In genomic region chr11:117038282-117039106, GRCm38 (mm10) we compare ENCODE assay signal across 11 mouse cellular contexts.
DNase-seq lines count a peak whose midpoint lies in the region; ATAC-seq and TF ChIP-seq lines count a peak whose summit lies in the region.
"Had no signal": no experiment of that assay in that cellular context is flagged by ENCODE, and none has a peak within 500 bp of the region (broad histone marks: within the 10 kb centered on the region; RNA-seq: fewer than 3 reads in every experiment).

No protein-coding gene starts in this region.

- no peaks in the 10 kb centered on the region for H3K9me3 ChIP-seq in heart, embryonic 13.5 days
- H3K9me3 ChIP-seq in ES-E14 (ENCODE audit: control insufficient read depth, insufficient read depth, low read depth, low read length): no peaks in the 10 kb centered on the region
- H3K9me3 ChIP-seq in hindbrain, embryonic 15.5 days: no peaks in the 10 kb centered on the region
- H3K9me3 ChIP-seq: liver, embryonic 15.5 days had no signal

- no peak for DNase-seq in heart, adult 8-10 months (ENCODE audit: low spot score)
- DNase-seq in ES-E14 (ENCODE audit: low read depth, low spot score): peak; percentile 96
- peak; percentile 62 for DNase-seq in lung, postnatal 36 days
- no peak for DNase-seq in left cerebral cortex, postnatal 36 days (ENCODE audit: low spot score in 2 of 2)
- no peak for DNase-seq in B cell, adult 2 months
- no peak for DNase-seq in cerebellum, adult 9-10 months
- DNase-seq: spleen, adult 18-20 months had no signal

- peak overlapping the region; percentile 39; the same call in 1 of the 2 replicates for H3K4me2 ChIP-seq in heart, embryonic 13.5 days
- 0 out of 2 replicates have a peak overlapping the region, but pooled peaks have one; percentile 17 for H3K4me2 ChIP-seq in hindbrain, embryonic 15.5 days
- H3K4me2 ChIP-seq: liver, embryonic 15.5 days had no signal

- WGBS in heart, embryonic 13.5 days: 41% methylated on average over 20 of the region's 20 CpGs
- WGBS in hindbrain, embryonic 15.5 days: 31% methylated on average over 20 of the region's 20 CpGs

- no peaks in the 10 kb centered on the region for H3K4me1 ChIP-seq in heart, embryonic 13.5 days
- peaks cover 0 to 2% of the 10 kb centered on the region in 2 experiments; a peak in 1 of 4 replicates for H3K4me1 ChIP-seq in ES-E14 (ENCODE audit: control insufficient read depth in 2 of 2, insufficient read depth in 2 of 2, low read length in 2 of 2, poor library complexity in 1 of 2)
- peaks cover 34% of the 10 kb centered on the region for H3K4me1 ChIP-seq in hindbrain, embryonic 15.5 days (replicated peaks)
- H3K4me1 ChIP-seq: liver, embryonic 15.5 days had no signal

- ATAC-seq in heart, embryonic 13.5 days (ENCODE audit: extremely low read depth, insufficient number of reproducible peaks, low FRiP score, low TSS enrichment): no peak
- ATAC-seq in hindbrain, embryonic 15.5 days (ENCODE audit: low FRiP score, low read depth): no peak

- no peak overlapping the region; the same call in 1 of the 2 replicates for H3K9ac ChIP-seq in heart, embryonic 13.5 days
- no peak overlapping the region for H3K9ac ChIP-seq in ES-E14 (ENCODE audit: insufficient read depth, low read depth, low read length, poor library complexity, severe bottlenecking)
- no peak overlapping the region for H3K9ac ChIP-seq in hindbrain, embryonic 15.5 days
- H3K9ac ChIP-seq: liver, embryonic 15.5 days had no signal

- H3K27me3 ChIP-seq in heart, embryonic 13.5 days (replicated peaks): peaks cover 30% of the 10 kb centered on the region
- no peaks in the 10 kb centered on the region for H3K27me3 ChIP-seq in hindbrain, embryonic 15.5 days

- in situ Hi-C loops in ES-E14 (cut with MboI; ENCODE audit: low sequenced_read_pairs in 2 of 2, unreplicated experiment in 2 of 2): no loop called here

- H3K4me3 ChIP-seq in heart, embryonic 13.5 days: peak overlapping the region; percentile 6; the same call in 1 of the 2 replicates
- H3K4me3 ChIP-seq in ES-E14 (ENCODE audit: insufficient read depth in 1 of 2, low read depth in 1 of 2, low read length in 2 of 2, poor library complexity in 1 of 2, severe bottlenecking in 1 of 2): peak overlapping the region; percentile 52 to 76
- H3K4me3 ChIP-seq in hindbrain, embryonic 15.5 days: no peak overlapping the region
- H3K4me3 ChIP-seq: erythroblast, embryonic 14.5 days; liver, embryonic 15.5 days had no signal

- intact Hi-C loops in left cerebral cortex, postnatal 36 days (cut with DNase I): no loop called here

- H3K36me3 ChIP-seq in heart, embryonic 13.5 days: no peaks in the 10 kb centered on the region
- H3K36me3 ChIP-seq in ES-E14 (ENCODE audit: control insufficient read depth, insufficient read depth, low read length, poor library complexity, severe bottlenecking): no peaks in the 10 kb centered on the region
- no peaks in the 10 kb centered on the region for H3K36me3 ChIP-seq in hindbrain, embryonic 15.5 days
- H3K36me3 ChIP-seq: liver, embryonic 15.5 days had no signal

- H3K27ac ChIP-seq in heart, embryonic 13.5 days (replicated peaks): no peak overlapping the region
- H3K27ac ChIP-seq in ES-E14 (ENCODE audit: insufficient read depth, low read depth, low read length, poor library complexity, severe bottlenecking): no peak overlapping the region
- H3K27ac ChIP-seq in hindbrain, embryonic 15.5 days (replicated peaks): no peak overlapping the region
- H3K27ac ChIP-seq: liver, embryonic 15.5 days had no signal

TF ChIP-seq in ES-E14, 5 proteins besides CTCF, POLR2A, EP300 and RAD21:
- TF ChIP-seq MAFK (IDR thresholded peaks at IDR 0.05; ENCODE audit: insufficient read depth, low read depth, low read length) (no peak), CHD2 (IDR thresholded peaks at IDR 0.05; ENCODE audit: low read depth, low read length) (no peak), ZC3H11A (IDR thresholded peaks at IDR 0.05; ENCODE audit: borderline replicate concordance, low read depth, low read length) (no peak), ZNF384 (IDR thresholded peaks at IDR 0.05; ENCODE audit: low read depth, low read length) (peak; percentile 50; the same call in 1 of the 2 replicates), HCFC1 (IDR thresholded peaks at IDR 0.05; ENCODE audit: borderline replicate concordance, insufficient read depth, low read length) (no peak)
TF ChIP-seq in ES-E14: peak in this region for 1.

Comparison
In these comparisons a context has a peak if more than half of its experiments do, and no peak if none do; other contexts are left out.
1. DNase-seq: peak in ES-E14 (single experiment) and lung, postnatal 36 days (single experiment); none in heart, adult 8-10 months (single experiment), left cerebral cortex, postnatal 36 days (0 of 2), B cell, adult 2 months (0 of 2) and cerebellum, adult 9-10 months (single experiment).